Mouse (Mus musculus) C2C12 (cell line): ENCODE measurements around the gene Chd8. TPM values are rescaled to one million over a fixed set of nuclear protein-coding genes. Genes with fewer than 3 reads are reported as not detected.

Source experiments
- H3K27me3 ChIP-seq: one replicate; pipeline ENCODE4 v1.6.1; 2011; ENCODE audit not compliant: control insufficient read depth, insufficient read depth, insufficient read length
- H3K36me3 ChIP-seq: one replicate; pipeline ENCODE4 v1.6.1; 2011; ENCODE audit not compliant: control insufficient read depth, insufficient read depth
- H3K4me3 ChIP-seq: one replicate; pipeline ENCODE4 v1.5.1; 2011; ENCODE audit warnings: mild to moderate bottlenecking, control low read depth; ENCODE audit not compliant: poor library complexity, insufficient read depth, severe bottlenecking
- H3K79me2 ChIP-seq: one replicate; pipeline ENCODE4 v1.6.1; 2011; ENCODE audit not compliant: control insufficient read depth, insufficient read depth
- H3K79me3 ChIP-seq: one replicate; pipeline ENCODE4 v1.6.1; 2011; ENCODE audit warnings: low read depth, control low read depth
- H3ac ChIP-seq: one replicate; pipeline ENCODE3; 2011; ENCODE audit warnings: low read depth; ENCODE audit not compliant: control insufficient read depth, insufficient read length
- CEBPB ChIP-seq: IDR thresholded peaks from one replicate; pipeline ENCODE4 v1.6.1; 2011; ENCODE audit warnings: low read depth, mild to moderate bottlenecking, control low read depth, moderate library complexity
- CTCF ChIP-seq: IDR thresholded peaks from one replicate; pipeline ENCODE4 v1.5.1; 2011; ENCODE audit not compliant: control insufficient read depth, insufficient read depth, insufficient read length
- FOSL1 ChIP-seq: IDR thresholded peaks from one replicate; pipeline ENCODE4 v1.8.0; 2011; ENCODE audit warnings: mild to moderate bottlenecking, low read length; ENCODE audit not compliant: poor library complexity, insufficient read depth, severe bottlenecking
- MAX ChIP-seq: IDR thresholded peaks from one replicate; pipeline ENCODE4 v1.6.1; 2011; ENCODE audit warnings: mild to moderate bottlenecking, control low read depth
- MYOD1 ChIP-seq: IDR thresholded peaks from one replicate; pipeline ENCODE4 v1.6.1; 2011; ENCODE audit warnings: low read depth; ENCODE audit not compliant: control insufficient read depth, insufficient read length
- MYOG ChIP-seq: IDR thresholded peaks from one replicate; pipeline ENCODE4 v1.6.1; 2011; ENCODE audit not compliant: control insufficient read depth, insufficient read length; ENCODE audit errors: extremely low read depth
- USF1 ChIP-seq: IDR thresholded peaks from one replicate; pipeline ENCODE4 v1.6.1; 2011; ENCODE audit warnings: low read depth, mild to moderate bottlenecking, control low read depth, moderate library complexity
- polyA plus RNA-seq: library from polyadenylated mRNA; unstranded; fragments of >200 nt; fragmentation: generic; extraction: Trizol; gene quantifications from one replicate; pipeline ENCODE4 v1.2.1, GENCODE M21; 2012; ENCODE audit warnings: missing spikeins

Gene Chd8
- polyA plus RNA-seq, 1 experiment, result 23.0 TPM

GRCm38 (mm10) chr14:52283629-52284028, 26.0 kb upstream of the Chd8 start:
- Histone ChIP-seq H3K27me3 (no peaks in the 10 kb centered on the region), H3K79me2 (peaks cover 50% of the 10 kb centered on the region), H3ac (no peak overlapping the region), H3K36me3 (peaks cover 28% of the 10 kb centered on the region), H3K4me3 (no peak overlapping the region), H3K79me3 (peaks cover 28% of the 10 kb centered on the region)
- TF ChIP-seq FOSL1, result no peak
- no peak for TF ChIP-seq MYOD1
- TF ChIP-seq MYOG, result no peak

- H3K79me3 ChIP-seq, result peaks cover 28% of the 10 kb centered on the region
- peaks cover 50% of the 10 kb centered on the region for H3K79me2 ChIP-seq
- no peaks in the 10 kb centered on the region for H3K27me3 ChIP-seq
- peak overlapping the region; percentile 89 for H3K4me3 ChIP-seq
- no peak for TF ChIP-seq MAX
- TF ChIP-seq CTCF, result no peak
- TF ChIP-seq USF1, result no peak
- TF ChIP-seq MYOG, result no peak
- no peak for TF ChIP-seq CEBPB
- no peak for TF ChIP-seq MYOD1
- TF ChIP-seq FOSL1, result no peak
- peak overlapping the region; percentile 91 for H3ac ChIP-seq
- H3K36me3 ChIP-seq, result peaks cover 3% of the 10 kb centered on the region
Measured at GRCm38 (mm10) chr14:52279747-52280120, 22.2 kb upstream of the Chd8 start.

DNA sequence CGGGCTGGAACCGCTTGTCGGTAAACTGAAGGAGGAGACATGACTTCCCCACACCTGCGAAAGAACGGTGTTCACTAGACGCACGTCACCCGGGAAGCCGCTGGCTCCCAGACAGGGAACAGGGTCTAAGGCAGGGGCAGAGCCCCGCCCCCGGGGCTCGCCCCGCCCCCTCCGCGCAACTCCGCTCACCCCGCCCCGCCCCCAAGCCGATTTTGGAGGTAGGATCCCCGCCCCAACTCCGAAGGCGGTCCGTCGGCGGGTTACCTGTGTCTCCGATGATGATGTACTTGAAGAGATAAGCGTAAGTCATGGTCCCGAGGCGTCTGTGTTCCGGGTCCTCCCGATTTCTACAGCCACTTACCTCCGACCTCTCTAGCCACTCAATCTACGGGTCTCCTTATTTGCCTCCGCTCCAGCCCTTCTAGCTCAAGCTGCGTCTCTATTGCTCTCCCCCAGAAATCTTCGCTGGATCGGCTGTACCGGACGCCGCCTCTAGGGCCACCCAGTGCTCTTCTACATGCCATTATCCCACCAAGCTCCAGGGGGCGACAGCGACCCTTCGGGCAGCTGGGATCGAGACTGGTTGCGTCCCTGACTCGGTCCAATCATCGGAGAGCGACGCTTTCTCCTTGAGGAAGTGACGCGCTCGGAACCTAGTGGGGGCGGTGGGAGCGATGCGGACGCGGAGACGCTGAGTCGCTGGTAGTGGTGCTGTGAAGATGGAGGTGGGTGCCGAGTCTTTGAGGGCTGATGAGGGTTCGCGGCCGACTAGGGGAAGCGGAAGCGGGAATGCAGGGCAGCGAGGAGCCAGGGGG, 21.6 kb upstream of the Chd8 start, which contains the start of the genes Tox4 and Rab2b:
TSS of gene Tox4 (plus strand) at position 215 of the 815 bp plus-strand sequence.
TSS of gene Rab2b (minus strand) at position 614 of the 815 bp plus-strand sequence.
- Histone ChIP-seq H3K79me2 (peaks cover 45% of the 10 kb centered on the region), H3K4me3 (peak within 1 kb of the TSS; percentile 89), H3K36me3 (peaks cover 3% of the 10 kb centered on the region), H3K27me3 (no peaks in the 10 kb centered on the region), H3K79me3 (peaks cover 26% of the 10 kb centered on the region), H3ac (peak within 1 kb of the TSS; percentile 91)
- TF ChIP-seq CTCF (peak; percentile 85), USF1 (no peak), FOSL1 (no peak)

DNA sequence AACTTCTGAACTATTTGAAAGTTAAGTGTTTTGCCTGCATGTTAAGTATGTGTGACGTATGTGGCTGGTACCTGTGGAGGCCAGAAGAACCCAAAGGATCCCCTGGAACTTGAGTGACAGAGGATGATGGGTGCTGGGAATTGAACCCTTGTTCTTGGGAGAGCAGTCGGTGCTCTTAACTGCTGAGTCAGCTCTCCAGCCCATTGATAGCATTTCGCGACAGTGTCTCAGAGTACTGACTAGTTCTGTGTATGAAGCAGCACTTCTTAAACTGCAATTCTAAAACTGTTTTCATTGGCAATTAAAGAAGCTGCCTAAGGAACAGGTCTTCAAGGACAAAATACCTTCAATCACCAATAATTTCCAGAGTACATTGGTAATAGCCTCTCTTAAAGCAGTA, 19.6 kb upstream of the Chd8 start:
- TF ChIP-seq CTCF (no peak), MYOD1 (no peak)
- Histone ChIP-seq H3ac (no peak overlapping the region), H3K36me3 (no peaks in the 10 kb centered on the region), H3K27me3 (no peaks in the 10 kb centered on the region), H3K4me3 (no peak overlapping the region), H3K79me2 (peaks cover 26% of the 10 kb centered on the region), H3K79me3 (peaks cover 14% of the 10 kb centered on the region)

- no peak for TF ChIP-seq MYOD1
- Histone ChIP-seq H3K27me3 (no peaks in the 10 kb centered on the region), H3K4me3 (no peak overlapping the region), H3ac (no peak overlapping the region), H3K79me3 (no peaks in the 10 kb centered on the region), H3K36me3 (peaks cover 3% of the 10 kb centered on the region), H3K79me2 (no peaks in the 10 kb centered on the region)
Measured at GRCm38 (mm10) chr14:52272781-52273180, 15.2 kb upstream of the Chd8 start.

- peak overlapping the region; percentile 71 for H3K4me3 ChIP-seq
- TF ChIP-seq USF1, result no peak
- H3K79me3 ChIP-seq, result peaks cover 53% of the 10 kb centered on the region
- no peaks in the 10 kb centered on the region for H3K27me3 ChIP-seq
- H3K36me3 ChIP-seq, result peaks cover 5% of the 10 kb centered on the region
- peak overlapping the region; percentile 75 for H3ac ChIP-seq
- peaks cover 60% of the 10 kb centered on the region for H3K79me2 ChIP-seq
Measured at GRCm38 (mm10) chr14:52256311-52257175, 1.0 kb downstream of the Chd8 start.
